Mouse (Mus musculus) C2C12 (cell line): ENCODE results near the gene Slc36a3.

Source experiments
- CEBPB ChIP-seq: IDR thresholded peaks from one replicate; pipeline ENCODE4 v1.6.1; 2011; ENCODE audit warnings: low read depth, mild to moderate bottlenecking, control low read depth, moderate library complexity
- CTCF ChIP-seq: IDR thresholded peaks from one replicate; pipeline ENCODE4 v1.5.1; 2011; ENCODE audit not compliant: control insufficient read depth, insufficient read depth, insufficient read length
- MAX ChIP-seq: IDR thresholded peaks from one replicate; pipeline ENCODE4 v1.6.1; 2011; ENCODE audit warnings: mild to moderate bottlenecking, control low read depth
- MYOD1 ChIP-seq: IDR thresholded peaks from one replicate; pipeline ENCODE4 v1.6.1; 2011; ENCODE audit warnings: low read depth; ENCODE audit not compliant: control insufficient read depth, insufficient read length
- USF1 ChIP-seq: IDR thresholded peaks from one replicate; pipeline ENCODE4 v1.6.1; 2011; ENCODE audit warnings: low read depth, mild to moderate bottlenecking, control low read depth, moderate library complexity

GRCm38 (mm10) chr11:55079180-55079579, 72.3 kb downstream of the Slc36a3 start:
- TF ChIP-seq MAX (no peak), USF1 (no peak), CTCF (no peak), MYOD1 (no peak), CEBPB (no peak)
